Mouse (Mus musculus): ENCODE results near the gene Pkp1.

The Pkp1 gene

GRCm38 (mm10) chr1:135821780-135822179 lies 97.2 kb downstream of the Pkp1 start:
- DNase-seq (ENCODE audit: low spot score): no peak
